Mouse (Mus musculus): ENCODE results near the gene Pphln1. TPM values are rescaled to one million over a fixed set of nuclear protein-coding genes. Genes with fewer than 3 reads are reported as not detected.

The Pphln1 gene
- polyA plus RNA-seq, 1 experiment = not detected

DNA sequence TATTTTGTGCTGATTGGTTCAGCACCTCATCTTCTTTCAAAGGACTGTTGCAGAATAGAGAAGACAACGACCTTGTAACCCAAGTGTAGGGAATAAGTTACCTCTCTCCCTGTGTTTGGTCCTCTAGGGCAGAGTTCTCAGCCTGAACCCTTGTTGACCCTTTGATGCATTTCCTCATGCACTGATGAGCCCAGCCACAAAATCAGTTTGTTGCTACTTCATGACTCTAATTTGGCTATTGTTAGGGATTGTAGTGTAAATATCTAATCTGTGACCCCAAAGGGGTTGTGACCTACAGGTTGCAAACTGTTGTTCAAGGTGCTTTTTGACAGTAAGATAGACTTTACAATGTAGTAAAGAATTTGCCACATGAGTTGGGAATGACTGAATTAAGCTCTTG is 55.1 kb downstream of the Pphln1 start:
- TF ChIP-seq CTCF (IDR thresholded peaks at IDR 0.05; ENCODE audit: insufficient read depth, low read depth, low read length) (no peak), POLR2A (IDR thresholded peaks at IDR 0.05; ENCODE audit: insufficient read depth, low read depth, low read length) (no peak)
- no peaks in the 10 kb centered on the region for H3K4me1 ChIP-seq (ENCODE audit: control insufficient read depth, insufficient read depth, low read length)
- H3K27ac ChIP-seq (ENCODE audit: insufficient read depth, low read depth, low read length) = no peak overlapping the region
- H3K4me3 ChIP-seq (ENCODE audit: insufficient read depth, low read depth, low read length) = no peak overlapping the region
- 82% methylated on average over 1 of the region's 1 CpGs for WGBS

DNA sequence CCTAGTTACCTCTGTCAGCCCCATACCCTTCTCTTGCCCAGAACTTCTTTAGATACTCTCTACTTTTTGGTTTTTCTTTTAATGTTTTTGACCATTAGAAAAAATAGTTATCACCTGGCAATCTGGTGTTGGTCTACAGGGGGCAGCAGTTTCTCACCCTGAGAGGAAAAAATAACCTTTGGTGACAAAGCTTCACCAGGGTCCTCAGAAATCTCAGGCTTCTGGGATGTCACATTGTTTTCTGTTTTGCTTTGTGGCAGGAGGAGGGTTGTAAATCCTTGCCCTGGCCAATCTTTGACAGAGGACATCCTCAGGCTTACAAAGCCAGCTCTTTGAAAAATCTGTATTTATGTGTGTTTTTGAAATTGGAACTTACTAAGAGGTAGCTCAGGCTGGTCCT is 57.9 kb downstream of the Pphln1 start:
- Histone ChIP-seq H3K4me1 (ENCODE audit: control insufficient read depth, insufficient read depth, low read length) (no peaks in the 10 kb centered on the region), H3K4me3 (ENCODE audit: insufficient read depth, low read depth, low read length) (no peak overlapping the region), H3K27ac (ENCODE audit: insufficient read depth, low read depth, low read length) (no peak overlapping the region)
- TF ChIP-seq POLR2A (IDR thresholded peaks at IDR 0.05; ENCODE audit: insufficient read depth, low read depth, low read length) = no peak
- no peak for TF ChIP-seq CTCF (IDR thresholded peaks at IDR 0.05; ENCODE audit: insufficient read depth, low read depth, low read length)

DNA sequence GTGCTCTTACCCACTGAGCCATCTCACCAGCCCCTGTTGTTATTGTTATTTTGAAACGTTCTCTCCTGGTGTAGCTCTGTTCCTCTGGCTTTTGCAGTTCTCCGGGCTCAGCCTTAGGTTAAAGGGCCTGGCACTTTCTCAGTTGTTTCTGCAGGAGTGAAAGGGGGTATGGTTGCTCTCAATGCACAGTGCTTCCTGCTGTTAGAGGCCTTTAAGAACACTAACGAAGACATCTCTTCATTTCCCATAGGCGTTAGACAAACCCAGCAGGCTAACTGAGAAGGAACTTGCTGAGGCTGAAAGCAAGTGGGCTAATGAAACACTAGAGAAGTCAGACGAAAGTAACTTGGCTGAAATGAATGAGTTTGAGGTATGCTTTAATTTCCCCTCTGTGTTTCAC is 61.3 kb downstream of the Pphln1 start:
- H3K27ac ChIP-seq (ENCODE audit: insufficient read depth, low read depth, low read length) = no peak overlapping the region
- WGBS = 55% methylated on average over 5 of the region's 5 CpGs
- TF ChIP-seq CTCF (IDR thresholded peaks at IDR 0.05; ENCODE audit: insufficient read depth, low read depth, low read length) = no peak
- TF ChIP-seq POLR2A (IDR thresholded peaks at IDR 0.05; ENCODE audit: insufficient read depth, low read depth, low read length) = no peak
- no peak overlapping the region for H3K4me3 ChIP-seq (ENCODE audit: insufficient read depth, low read depth, low read length)
- H3K4me1 ChIP-seq (ENCODE audit: control insufficient read depth, insufficient read depth, low read length) = no peaks in the 10 kb centered on the region

DNA sequence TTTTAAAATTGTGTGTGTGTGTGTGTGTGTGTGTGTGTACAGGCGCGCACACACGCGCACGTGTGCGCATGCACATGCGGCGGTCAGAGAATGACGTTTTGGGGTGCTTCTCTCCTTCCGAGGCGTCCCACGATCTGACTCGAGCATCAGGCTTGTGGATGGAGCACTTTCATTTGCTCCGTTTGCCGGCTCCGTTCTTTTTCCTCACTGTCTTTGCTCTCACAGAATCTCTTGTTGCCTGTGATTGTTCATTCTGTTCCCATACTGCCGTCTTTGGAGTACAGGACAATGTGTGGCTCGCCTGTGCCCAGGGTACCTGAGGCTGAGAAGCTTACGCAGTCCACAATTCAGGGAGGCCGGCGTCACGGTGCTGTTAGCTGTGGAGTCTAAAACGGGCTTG is 62.9 kb downstream of the Pphln1 start:
- WGBS = 94% methylated on average over 23 of the region's 23 CpGs
- Histone ChIP-seq H3K27ac (ENCODE audit: insufficient read depth, low read depth, low read length) (no peak overlapping the region), H3K4me3 (ENCODE audit: insufficient read depth, low read depth, low read length) (no peak overlapping the region), H3K4me1 (ENCODE audit: control insufficient read depth, insufficient read depth, low read length) (no peaks in the 10 kb centered on the region)
- TF ChIP-seq POLR2A (IDR thresholded peaks at IDR 0.05; ENCODE audit: insufficient read depth, low read depth, low read length) (no peak), CTCF (IDR thresholded peaks at IDR 0.05; ENCODE audit: insufficient read depth, low read depth, low read length) (no peak)

DNA sequence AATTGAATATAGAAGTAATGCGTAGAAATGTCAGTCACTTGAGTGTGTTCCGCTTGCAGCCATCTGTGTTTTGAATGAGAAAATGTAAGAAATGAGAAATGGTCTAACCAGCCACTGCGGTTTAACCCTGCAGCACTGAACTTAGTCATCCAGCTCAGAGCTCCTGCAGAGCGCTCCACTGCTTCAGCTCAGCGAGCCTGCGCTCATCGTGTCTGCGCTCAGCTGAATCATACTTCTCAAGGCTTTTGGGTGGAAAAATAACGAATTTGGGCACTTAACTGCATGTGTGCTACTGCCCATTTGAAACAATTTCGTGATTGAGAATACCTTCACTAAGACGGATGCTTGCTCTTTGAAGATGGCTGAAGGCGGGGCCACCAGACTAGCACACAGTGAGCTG is 73.5 kb downstream of the Pphln1 start:
- TF ChIP-seq CTCF (IDR thresholded peaks at IDR 0.05; ENCODE audit: insufficient read depth, low read depth, low read length) (no peak), POLR2A (IDR thresholded peaks at IDR 0.05; ENCODE audit: insufficient read depth, low read depth, low read length) (no peak)
- H3K27ac ChIP-seq (ENCODE audit: insufficient read depth, low read depth, low read length) = peak overlapping the region; percentile 52; the same call in 1 of the 2 replicates
- WGBS = 28% methylated on average over 12 of the region's 12 CpGs
- peaks cover 11% of the 10 kb centered on the region for H3K4me1 ChIP-seq (ENCODE audit: control insufficient read depth, insufficient read depth, low read length)
- no peak overlapping the region for H3K4me3 ChIP-seq (ENCODE audit: insufficient read depth, low read depth, low read length)

DNA sequence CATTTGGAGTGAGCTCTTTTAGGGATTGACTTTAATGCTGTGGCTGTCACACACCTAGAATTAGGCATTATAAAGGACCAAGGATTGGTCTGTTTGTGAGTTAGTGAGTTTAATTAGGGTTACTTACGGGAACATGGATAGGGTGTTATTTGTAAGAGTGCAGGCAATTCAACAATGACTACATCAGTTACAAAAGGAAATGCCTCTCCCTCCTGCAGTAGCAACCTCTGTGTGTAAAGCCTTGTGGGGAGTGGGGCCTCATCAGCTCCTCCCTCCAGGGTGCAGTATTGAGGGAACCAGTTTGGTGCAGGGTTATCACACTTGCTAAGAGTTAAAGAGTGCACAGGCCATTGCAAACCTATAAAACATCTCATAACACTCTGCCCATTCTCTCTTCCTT is 73.9 kb downstream of the Pphln1 start:
- H3K4me1 ChIP-seq (ENCODE audit: control insufficient read depth, insufficient read depth, low read length) = peaks cover 11% of the 10 kb centered on the region
- 21% methylated on average over 1 of the region's 1 CpGs for WGBS
- no peak overlapping the region for H3K4me3 ChIP-seq (ENCODE audit: insufficient read depth, low read depth, low read length)
- no peak for TF ChIP-seq CTCF (IDR thresholded peaks at IDR 0.05; ENCODE audit: insufficient read depth, low read depth, low read length)
- no peak for TF ChIP-seq POLR2A (IDR thresholded peaks at IDR 0.05; ENCODE audit: insufficient read depth, low read depth, low read length)
- H3K27ac ChIP-seq (ENCODE audit: insufficient read depth, low read depth, low read length) = peak overlapping the region; percentile 52; the same call in 1 of the 2 replicates

DNA sequence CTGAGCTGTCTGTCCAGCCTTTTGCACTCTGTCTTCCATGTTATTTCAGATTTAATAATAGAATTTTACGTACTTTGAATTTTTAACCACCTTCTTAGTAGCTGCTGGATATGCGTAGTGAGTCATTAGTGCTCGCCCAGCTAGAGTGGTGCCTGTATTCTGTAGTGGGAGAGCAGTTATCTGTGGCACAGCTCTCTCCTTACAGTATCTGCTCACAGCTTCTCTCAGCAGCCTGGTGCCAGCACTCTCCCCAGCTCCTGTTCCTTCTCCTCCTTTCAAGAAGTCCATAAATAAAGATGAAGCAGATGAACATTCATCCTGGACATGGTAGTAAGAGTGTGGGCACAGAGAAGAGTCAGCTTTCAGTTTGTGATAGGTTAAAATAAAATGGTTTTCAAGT is 76.1 kb downstream of the Pphln1 start:
- Histone ChIP-seq H3K4me3 (ENCODE audit: insufficient read depth, low read depth, low read length) (no peak overlapping the region), H3K4me1 (ENCODE audit: control insufficient read depth, insufficient read depth, low read length) (peaks cover 11% of the 10 kb centered on the region), H3K27ac (ENCODE audit: insufficient read depth, low read depth, low read length) (no peak overlapping the region)
- 55% methylated on average over 3 of the region's 3 CpGs for WGBS
- TF ChIP-seq POLR2A (IDR thresholded peaks at IDR 0.05; ENCODE audit: insufficient read depth, low read depth, low read length) (no peak), CTCF (IDR thresholded peaks at IDR 0.05; ENCODE audit: insufficient read depth, low read depth, low read length) (no peak)

DNA sequence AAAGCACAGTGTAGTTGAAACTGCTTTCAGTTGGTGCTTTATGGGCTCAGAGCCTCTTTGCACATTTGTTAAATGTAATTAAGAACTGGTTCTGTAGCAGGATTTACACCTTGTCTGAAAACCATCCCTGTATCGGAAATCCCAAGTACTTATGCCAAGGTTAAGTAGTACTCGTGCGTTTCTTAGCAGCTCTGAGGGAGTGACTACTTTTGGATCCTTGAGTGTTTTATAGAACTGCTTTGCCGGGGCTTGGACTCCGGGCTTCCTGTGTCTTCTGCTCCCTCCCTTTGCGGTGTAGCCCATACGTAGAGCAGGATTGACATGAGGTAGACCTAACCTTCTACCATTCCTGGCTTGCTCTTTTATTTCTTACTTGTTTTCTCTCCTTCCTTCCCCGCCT is 77.5 kb downstream of the Pphln1 start:
- H3K4me1 ChIP-seq (ENCODE audit: control insufficient read depth, insufficient read depth, low read length) = peaks cover 11% of the 10 kb centered on the region
- WGBS = 92% methylated on average over 8 of the region's 8 CpGs
- no peak for TF ChIP-seq POLR2A (IDR thresholded peaks at IDR 0.05; ENCODE audit: insufficient read depth, low read depth, low read length)
- no peak for TF ChIP-seq CTCF (IDR thresholded peaks at IDR 0.05; ENCODE audit: insufficient read depth, low read depth, low read length)
- no peak overlapping the region for H3K27ac ChIP-seq (ENCODE audit: insufficient read depth, low read depth, low read length)
- H3K4me3 ChIP-seq (ENCODE audit: insufficient read depth, low read depth, low read length) = no peak overlapping the region

DNA sequence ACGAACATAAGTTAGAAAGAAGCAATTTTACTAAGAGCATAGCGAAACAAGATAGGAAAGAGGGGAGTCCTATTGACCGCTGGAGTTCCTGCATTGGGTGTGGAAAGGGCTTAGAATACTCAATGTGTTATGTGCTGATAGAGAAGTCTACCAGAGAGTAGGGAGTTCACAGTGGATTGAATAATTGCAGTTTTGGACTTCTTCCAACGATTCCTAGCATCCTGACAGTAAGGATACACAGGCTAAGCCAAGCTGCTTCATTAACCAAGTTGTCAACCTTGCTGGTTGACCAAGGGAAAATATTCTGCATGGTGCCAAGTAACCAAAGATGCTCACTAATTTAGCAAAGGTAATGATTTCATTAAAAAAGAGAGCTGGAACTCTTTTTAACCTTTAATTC is 79.6 kb downstream of the Pphln1 start:
- TF ChIP-seq POLR2A (IDR thresholded peaks at IDR 0.05; ENCODE audit: insufficient read depth, low read depth, low read length) = no peak
- TF ChIP-seq CTCF (IDR thresholded peaks at IDR 0.05; ENCODE audit: insufficient read depth, low read depth, low read length) = no peak
- H3K4me3 ChIP-seq (ENCODE audit: insufficient read depth, low read depth, low read length) = no peak overlapping the region
- no peak overlapping the region for H3K27ac ChIP-seq (ENCODE audit: insufficient read depth, low read depth, low read length)
- H3K4me1 ChIP-seq (ENCODE audit: control insufficient read depth, insufficient read depth, low read length) = peaks cover 3% of the 10 kb centered on the region
- WGBS = 72% methylated on average over 4 of the region's 4 CpGs

DNA sequence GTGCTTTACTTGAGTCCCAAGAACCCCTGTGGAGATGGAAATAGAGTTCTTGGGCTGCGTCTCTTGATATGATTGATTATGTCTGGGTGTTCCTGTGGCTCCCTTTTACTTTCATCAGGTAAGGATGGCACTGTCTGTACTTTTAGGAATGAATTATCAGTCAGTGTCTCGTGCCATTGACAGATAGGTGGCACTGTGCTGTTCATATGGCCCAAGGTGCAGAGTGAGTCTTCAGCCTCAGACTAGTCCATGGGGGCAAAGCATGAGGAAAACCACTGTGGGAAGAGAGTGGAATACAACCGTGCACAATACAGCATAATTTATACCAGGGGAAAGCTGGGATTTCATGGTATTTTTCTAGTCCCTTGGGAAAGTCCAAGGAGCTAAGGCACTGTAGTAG is 80.5 kb downstream of the Pphln1 start:
- TF ChIP-seq CTCF (IDR thresholded peaks at IDR 0.05; ENCODE audit: insufficient read depth, low read depth, low read length) = no peak
- TF ChIP-seq POLR2A (IDR thresholded peaks at IDR 0.05; ENCODE audit: insufficient read depth, low read depth, low read length) = no peak
- WGBS = 85% methylated on average over 3 of the region's 3 CpGs
- H3K4me1 ChIP-seq (ENCODE audit: control insufficient read depth, insufficient read depth, low read length) = peaks cover 2% of the 10 kb centered on the region; the same call in 1 of the 2 replicates
- no peak overlapping the region for H3K4me3 ChIP-seq (ENCODE audit: insufficient read depth, low read depth, low read length)
- no peak overlapping the region for H3K27ac ChIP-seq (ENCODE audit: insufficient read depth, low read depth, low read length)

Measured in olfactory bulb, adult 2 months (tissue).